Mouse (Mus musculus) ES-CJ7 (cell line): ENCODE measurements at regions not wholly inside any gene's neighbourhood (a gene's known extent, or its start where the extent isn't known, plus 50 kb on each side); places are given as distances from the start of the nearest gene placed in this dataset.

Experiments
- DNase-seq: peaks from one replicate; pipeline ENCODE4 v3.0.0; 2011; ENCODE audit warnings: low read depth, low spot score

- DNase-seq, result no peak
These were observed 253.8 kb downstream of the Bckdhb start for GRCm38 (mm10) chr9:84178705-84179104.

GRCm38 (mm10) chr9:84179238-84179637, 254.3 kb downstream of the Bckdhb start:
- no peak for DNase-seq

- DNase-seq, result no peak
These were observed 258.9 kb downstream of the Bckdhb start for GRCm38 (mm10) chr9:84183637-84184374.

GRCm38 (mm10) chr9:84187531-84187930, 262.6 kb downstream of the Bckdhb start:
- no peak for DNase-seq

GRCm38 (mm10) chr9:84193405-84193804, 268.5 kb downstream of the Bckdhb start:
- no peak for DNase-seq

GRCm38 (mm10) chr9:84194716-84195115, 269.8 kb downstream of the Bckdhb start:
- no peak for DNase-seq

- no peak for DNase-seq
These were observed 270.4 kb downstream of the Bckdhb start for GRCm38 (mm10) chr9:84195338-84195737.

GRCm38 (mm10) chr9:84200208-84200607, 275.3 kb downstream of the Bckdhb start:
- no peak for DNase-seq

- no peak for DNase-seq
These were observed 279.1 kb downstream of the Bckdhb start for GRCm38 (mm10) chr9:84204056-84204455.

- peak; percentile 92 for DNase-seq
These were observed 315.6 kb downstream of the Bckdhb start for GRCm38 (mm10) chr9:84240491-84240975.

- no peak for DNase-seq
These were observed 324.8 kb downstream of the Bckdhb start for GRCm38 (mm10) chr9:84249765-84250164.

GRCm38 (mm10) chr9:84253022-84253991, 328.4 kb downstream of the Bckdhb start:
- peak; percentile 94 for DNase-seq

- DNase-seq, result no peak
These were observed 333.5 kb downstream of the Bckdhb start for GRCm38 (mm10) chr9:84258488-84258887.

- DNase-seq, result no peak
These were observed 334.8 kb downstream of the Bckdhb start for GRCm38 (mm10) chr9:84259751-84260150.

GRCm38 (mm10) chr9:84262151-84262550, 337.2 kb downstream of the Bckdhb start:
- no peak for DNase-seq

GRCm38 (mm10) chr9:84266974-84267373, 342.0 kb downstream of the Bckdhb start:
- no peak for DNase-seq

- DNase-seq, result no peak
These were observed 349.7 kb downstream of the Bckdhb start for GRCm38 (mm10) chr9:84274608-84275007.

GRCm38 (mm10) chr9:84278295-84278694, 353.4 kb downstream of the Bckdhb start:
- no peak for DNase-seq

- no peak for DNase-seq
These were observed 353.8 kb downstream of the Bckdhb start for GRCm38 (mm10) chr9:84278731-84279130.

GRCm38 (mm10) chr9:84280898-84281297, 356.0 kb downstream of the Bckdhb start:
- DNase-seq, result no peak

- peak; percentile 90 for DNase-seq
These were observed 356.7 kb downstream of the Bckdhb start for GRCm38 (mm10) chr9:84281610-84282009.

GRCm38 (mm10) chr9:84283296-84283695, 358.4 kb downstream of the Bckdhb start:
- peak; percentile 80 for DNase-seq
